Mouse (Mus musculus) cerebellum, adult 9-10 months (tissue): ENCODE measurements at regions not wholly inside any gene's neighbourhood (a gene's known extent, or its start where the extent isn't known, plus 50 kb on each side); places are given as distances from the start of the nearest gene placed in this dataset.

Source experiments
- DNase-seq: peaks from one replicate; pipeline ENCODE4 v3.0.0; 2022

GRCm38 (mm10) chr2:48465483-48465882 lies 348.4 kb upstream of the Acvr2a start:
- no peak for DNase-seq

- no peak for DNase-seq
Observed at GRCm38 (mm10) chr2:48468895-48469294, 345.0 kb upstream of the Acvr2a start.

GRCm38 (mm10) chr2:48469357-48469756 lies 344.6 kb upstream of the Acvr2a start:
- DNase-seq: no peak

- no peak for DNase-seq
Observed at GRCm38 (mm10) chr2:48473102-48473501, 340.8 kb upstream of the Acvr2a start.

- no peak for DNase-seq
Observed at GRCm38 (mm10) chr2:48474642-48475041, 339.3 kb upstream of the Acvr2a start.

- DNase-seq: no peak
Observed at GRCm38 (mm10) chr2:48476777-48477176, 337.1 kb upstream of the Acvr2a start.

GRCm38 (mm10) chr2:48477336-48477735 lies 336.6 kb upstream of the Acvr2a start:
- no peak for DNase-seq

GRCm38 (mm10) chr2:48479601-48480000 lies 334.3 kb upstream of the Acvr2a start:
- DNase-seq: no peak

- no peak for DNase-seq
Observed at GRCm38 (mm10) chr2:48480428-48481191, 333.3 kb upstream of the Acvr2a start.

- no peak for DNase-seq
Observed at GRCm38 (mm10) chr2:48481209-48481742, 332.6 kb upstream of the Acvr2a start.

GRCm38 (mm10) chr2:48493574-48493973 lies 320.3 kb upstream of the Acvr2a start:
- DNase-seq: no peak

- no peak for DNase-seq
Observed at GRCm38 (mm10) chr2:48494065-48494464, 319.8 kb upstream of the Acvr2a start.

GRCm38 (mm10) chr2:48494632-48495031 lies 319.3 kb upstream of the Acvr2a start:
- no peak for DNase-seq

GRCm38 (mm10) chr2:48498047-48498723 lies 315.7 kb upstream of the Acvr2a start:
- DNase-seq: no peak

GRCm38 (mm10) chr2:48499396-48499795 lies 314.5 kb upstream of the Acvr2a start:
- no peak for DNase-seq

- DNase-seq: no peak
Observed at GRCm38 (mm10) chr2:48501387-48501786, 312.5 kb upstream of the Acvr2a start.

- no peak for DNase-seq
Observed at GRCm38 (mm10) chr2:48513848-48514247, 300.1 kb upstream of the Acvr2a start.

GRCm38 (mm10) chr2:48519838-48520404 lies 294.0 kb upstream of the Acvr2a start:
- no peak for DNase-seq

- DNase-seq: no peak
Observed at GRCm38 (mm10) chr2:48520535-48520971, 293.4 kb upstream of the Acvr2a start.

- DNase-seq: no peak
Observed at GRCm38 (mm10) chr2:48535453-48535852, 278.5 kb upstream of the Acvr2a start.

GRCm38 (mm10) chr2:48536930-48537329 lies 277.0 kb upstream of the Acvr2a start:
- DNase-seq: no peak

GRCm38 (mm10) chr2:48538668-48539341 lies 275.1 kb upstream of the Acvr2a start:
- no peak for DNase-seq

GRCm38 (mm10) chr2:48539465-48540055 lies 274.3 kb upstream of the Acvr2a start:
- no peak for DNase-seq
